Mouse (Mus musculus) hindbrain, embryonic 11.5 days (tissue): ENCODE data around the gene Mettl4. TPM values are rescaled to one million over a fixed set of nuclear protein-coding genes. Genes with fewer than 3 reads are reported as not detected.
A peak's percentile ranks its signal among the peaks of the same experiment; 100 is the strongest.

Experiments
- ATAC-seq: fragments of 200-750 bp; cut with Nextera tagmentation; 2 replicates; pipeline ENCODE4 v1.8.0; 2017; ENCODE audit warnings: mild to moderate bottlenecking, moderate TSS enrichment, moderate library complexity; ENCODE audit not compliant: low FRiP score
- DNase-seq: peaks from one replicate; pipeline ENCODE4 v3.0.0-alpha.2; 2015; ENCODE audit warnings: low spot score
- H3K27ac ChIP-seq: fragments of 300-500 bp; sonication (generic); 2 replicates; pipeline ENCODE4 v1.5.1; 2014; ENCODE audit warnings: mild to moderate bottlenecking, low read depth, low read length
- H3K27me3 ChIP-seq: fragments of 300-500 bp; sonication (generic); 2 replicates; pipeline ENCODE4 v1.6.1; 2014; ENCODE audit warnings: mild to moderate bottlenecking, low read length, moderate library complexity, mixed read lengths; ENCODE audit not compliant: control insufficient read depth, insufficient read depth
- H3K36me3 ChIP-seq: fragments of 300-500 bp; sonication (generic); 2 replicates; pipeline ENCODE4 v1.6.1; 2014; ENCODE audit warnings: mild to moderate bottlenecking, low read length, moderate library complexity, mixed read lengths; ENCODE audit not compliant: control insufficient read depth, insufficient read depth
- H3K4me1 ChIP-seq: fragments of 300-500 bp; sonication (generic); replicated peaks from 2 replicates; pipeline ENCODE4 v1.6.1; 2014; ENCODE audit warnings: low read length, mixed read lengths; ENCODE audit not compliant: control insufficient read depth, insufficient read depth
- H3K4me2 ChIP-seq: fragments of 300-500 bp; sonication (generic); replicated peaks from 2 replicates; pipeline ENCODE4 v1.6.1; 2014; ENCODE audit warnings: mild to moderate bottlenecking, low read depth, low read length
- H3K4me3 ChIP-seq: fragments of 300-500 bp; sonication (generic); 2 replicates; pipeline ENCODE4 v1.5.1; 2014; ENCODE audit warnings: low read depth, low read length
- H3K9ac ChIP-seq: fragments of 300-500 bp; sonication (generic); 2 replicates; pipeline ENCODE4 v1.6.1; 2014; ENCODE audit warnings: low read depth, low read length
- H3K9me3 ChIP-seq: fragments of 300-500 bp; sonication (generic); 2 replicates; pipeline ENCODE4 v1.6.1; 2016; ENCODE audit warnings: low read length; ENCODE audit not compliant: control insufficient read depth
- WGBS: fragments of 180-500 bp; shearing (Covaris S2); extraction: QIAGEN DNeasy Blood & Tissue Kit; methylation state at CpG from one replicate; pipeline ENCODE4 v1.1.7; 2014; 5-methylcytosine and 5-hydroxymethylcytosine counted together
- polyA plus RNA-seq: library from polyadenylated mRNA; unstranded; fragments of >200 nt; fragmentation: Nextera tagmentation; extraction: Ambion mirVana; gene quantifications from 2 replicates; pipeline ENCODE4 v1.2.1, GENCODE M21; 2014

The Mettl4 gene
- 35.9 and 36.3 TPM in 2 replicates for polyA plus RNA-seq

GRCm38 (mm10) chr17:94749466-94750135 lies at the start of gene Mettl4:
Mettl4 (minus strand) TSS chr17:94750019.
- WGBS: under 1% methylated on average over 56 of the region's 56 CpGs
- H3K36me3 ChIP-seq: no peaks in the 10 kb centered on the region
- no peaks in the 10 kb centered on the region for H3K4me1 ChIP-seq
- no peaks in the 10 kb centered on the region for H3K27me3 ChIP-seq
- ATAC-seq (peak; percentile 99), DNase-seq (peak; percentile 94)
- H3K4me3 ChIP-seq: peak within 1 kb of the TSS; percentile 65
- H3K27ac ChIP-seq: peak within 1 kb of the TSS; percentile 80
- H3K4me2 ChIP-seq: peak within 1 kb of the TSS; percentile 50
- H3K9ac ChIP-seq: peak within 1 kb of the TSS; percentile 61
- H3K9me3 ChIP-seq: no peaks in the 10 kb centered on the region

- Histone ChIP-seq H3K27ac (no peak overlapping the region), H3K27me3 (no peaks in the 10 kb centered on the region), H3K36me3 (peaks cover 4% of the 10 kb centered on the region; the same call in 1 of the 2 replicates), H3K9me3 (no peaks in the 10 kb centered on the region), H3K9ac (no peak overlapping the region), H3K4me1 (no peaks in the 10 kb centered on the region), H3K4me2 (no peak overlapping the region), H3K4me3 (no peak overlapping the region)
- DNase-seq (no peak), ATAC-seq (no peak)
- WGBS: 86% methylated on average over 2 of the region's 2 CpGs
These were observed 29.2 kb upstream of the Mettl4 start for GRCm38 (mm10) chr17:94778871-94779482.

- 85% methylated on average over 2 of the region's 2 CpGs for WGBS
- no peaks in the 10 kb centered on the region for H3K4me1 ChIP-seq
- no peaks in the 10 kb centered on the region for H3K9me3 ChIP-seq
- DNase-seq: no peak
- H3K4me2 ChIP-seq: no peak overlapping the region
- ATAC-seq: no peak
- no peak overlapping the region for H3K9ac ChIP-seq
- no peak overlapping the region for H3K4me3 ChIP-seq
- H3K27ac ChIP-seq: no peak overlapping the region
- H3K36me3 ChIP-seq: 0 out of 2 replicates have a peak, but pooled peaks cover 2% of the 10 kb centered on the region
- H3K27me3 ChIP-seq: no peaks in the 10 kb centered on the region
These were observed 18.7 kb upstream of the Mettl4 start for GRCm38 (mm10) chr17:94768491-94768890.

GRCm38 (mm10) chr17:94764711-94765110 lies 14.9 kb upstream of the Mettl4 start:
- Histone ChIP-seq H3K9me3 (no peaks in the 10 kb centered on the region), H3K36me3 (no peaks in the 10 kb centered on the region), H3K4me1 (no peaks in the 10 kb centered on the region), H3K9ac (no peak overlapping the region), H3K27ac (no peak overlapping the region), H3K4me3 (no peak overlapping the region), H3K27me3 (no peaks in the 10 kb centered on the region), H3K4me2 (no peak overlapping the region)
- 85% methylated on average over 3 of the region's 3 CpGs for WGBS
- ATAC-seq (no peak), DNase-seq (no peak)

GRCm38 (mm10) chr17:94764011-94764410 lies 14.2 kb upstream of the Mettl4 start:
- Histone ChIP-seq H3K9me3 (no peaks in the 10 kb centered on the region), H3K36me3 (no peaks in the 10 kb centered on the region), H3K4me3 (no peak overlapping the region), H3K27ac (no peak overlapping the region), H3K9ac (no peak overlapping the region), H3K27me3 (no peaks in the 10 kb centered on the region), H3K4me1 (no peaks in the 10 kb centered on the region), H3K4me2 (no peak overlapping the region)
- ATAC-seq (no peak), DNase-seq (no peak)
- 94% methylated on average over 1 of the region's 1 CpGs for WGBS

GRCm38 (mm10) chr17:94762405-94762804 lies 12.6 kb upstream of the Mettl4 start:
- H3K27ac ChIP-seq: no peak overlapping the region
- no peak for ATAC-seq
- no peaks in the 10 kb centered on the region for H3K9me3 ChIP-seq
- no peak overlapping the region for H3K4me2 ChIP-seq
- DNase-seq: no peak
- no peak overlapping the region for H3K9ac ChIP-seq
- H3K4me1 ChIP-seq: no peaks in the 10 kb centered on the region
- 95% methylated on average over 3 of the region's 3 CpGs for WGBS
- no peak overlapping the region for H3K4me3 ChIP-seq
- no peaks in the 10 kb centered on the region for H3K36me3 ChIP-seq
- no peaks in the 10 kb centered on the region for H3K27me3 ChIP-seq

GRCm38 (mm10) chr17:94750136-94750729 lies 414 bp upstream of the Mettl4 start:
- no peaks in the 10 kb centered on the region for H3K4me1 ChIP-seq
- peak overlapping the region; percentile 65 for H3K4me3 ChIP-seq
- no peak overlapping the region for H3K27ac ChIP-seq
- H3K27me3 ChIP-seq: no peaks in the 10 kb centered on the region
- peak overlapping the region; percentile 52 for H3K9ac ChIP-seq
- 2% methylated on average over 22 of the region's 22 CpGs for WGBS
- H3K36me3 ChIP-seq: no peaks in the 10 kb centered on the region
- no peaks in the 10 kb centered on the region for H3K9me3 ChIP-seq
- peak; percentile 17 for ATAC-seq
- peak overlapping the region; percentile 50 for H3K4me2 ChIP-seq
- DNase-seq: no peak

- DNase-seq (no peak), ATAC-seq (no peak)
- H3K9me3 ChIP-seq: no peaks in the 10 kb centered on the region
- H3K27ac ChIP-seq: no peak overlapping the region
- no peak overlapping the region for H3K4me2 ChIP-seq
- 94% methylated on average over 4 of the region's 4 CpGs for WGBS
- no peaks in the 10 kb centered on the region for H3K36me3 ChIP-seq
- H3K9ac ChIP-seq: no peak overlapping the region
- no peak overlapping the region for H3K4me3 ChIP-seq
- no peaks in the 10 kb centered on the region for H3K4me1 ChIP-seq
- H3K27me3 ChIP-seq: no peaks in the 10 kb centered on the region
These were observed 11.6 kb downstream of the Mettl4 start for GRCm38 (mm10) chr17:94738173-94738572.
